Mouse (Mus musculus) lung, adult 2 months (tissue): ENCODE measurements around the gene Prdx1. TPM values are rescaled to one million over a fixed set of nuclear protein-coding genes. Genes with fewer than 3 reads are reported as not detected.
"Not testable (repeated sequence)": the region's sequence is repeated elsewhere in the genome, so short reads cannot be mapped to it uniquely, and the experiment has no call there.

ENCODE experiments used
- DNase-seq: peaks from one replicate; pipeline ENCODE4 v3.0.0; 2022
- H3K4me1 ChIP-seq: fragments of 200-500 bp; 2 replicates; pipeline ENCODE4 v1.6.1; 2011; ENCODE audit warnings: low read length; ENCODE audit not compliant: control insufficient read depth, insufficient read depth
- H3K4me3 ChIP-seq: fragments of 200-500 bp; replicated peaks from 2 replicates; pipeline ENCODE3; 2011; ENCODE audit warnings: low read depth, mild to moderate bottlenecking, control low read depth, low read length; ENCODE audit errors: extremely low read depth
- CTCF ChIP-seq: fragments of 200-500 bp; IDR thresholded peaks from 2 replicates; pipeline ENCODE4 v1.5.1; 2011; ENCODE audit warnings: mild to moderate bottlenecking, low read length, control low read depth; ENCODE audit not compliant: insufficient read depth
- POLR2A ChIP-seq: fragments of 200-500 bp; IDR thresholded peaks from 2 replicates; pipeline ENCODE4 v1.6.1; 2011; ENCODE audit warnings: low read depth, mild to moderate bottlenecking, control low read depth, low read length, borderline replicate concordance; ENCODE audit errors: extremely low read depth
- WGBS: fragments of 180-500 bp; shearing (Covaris S2); methylation state at CpG from one replicate; pipeline ENCODE4 v1.1.7; 2018; 5-methylcytosine and 5-hydroxymethylcytosine counted together
- polyA plus RNA-seq: library from polyadenylated mRNA; depleted of rRNA; stranded (reverse); fragments of >200 nt; gene quantifications from 2 replicates; pipeline ENCODE4 v1.2.3, GENCODE M21; 2012

The Prdx1 gene
- polyA plus RNA-seq, 1 experiment: 179 TPM

DNA sequence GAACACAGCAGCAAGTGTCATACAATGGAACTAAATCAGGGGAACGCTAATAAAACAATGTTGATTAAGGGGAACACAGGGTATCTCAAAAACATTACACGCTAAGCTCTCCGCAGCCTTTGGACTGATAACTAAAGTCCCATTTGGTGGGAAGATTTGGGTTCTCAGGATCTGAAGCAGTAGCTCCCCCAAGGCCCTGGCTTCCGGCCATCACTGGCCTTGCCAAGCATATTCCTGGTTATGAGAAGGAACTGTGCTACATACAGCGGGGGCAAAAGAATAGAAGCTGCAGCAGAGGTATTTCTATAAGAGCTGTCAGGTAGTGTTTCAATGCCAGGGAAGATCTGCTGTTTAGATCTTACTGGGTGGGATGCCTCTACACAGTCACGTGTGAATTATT lies 32.1 kb upstream of the Prdx1 start:
- 85% methylated on average over 6 of the region's 6 CpGs for WGBS
- no peak for TF ChIP-seq CTCF
- DNase-seq: no peak
- H3K4me1 ChIP-seq: peaks cover 9% of the 10 kb centered on the region
- H3K4me3 ChIP-seq: no peak overlapping the region

DNA sequence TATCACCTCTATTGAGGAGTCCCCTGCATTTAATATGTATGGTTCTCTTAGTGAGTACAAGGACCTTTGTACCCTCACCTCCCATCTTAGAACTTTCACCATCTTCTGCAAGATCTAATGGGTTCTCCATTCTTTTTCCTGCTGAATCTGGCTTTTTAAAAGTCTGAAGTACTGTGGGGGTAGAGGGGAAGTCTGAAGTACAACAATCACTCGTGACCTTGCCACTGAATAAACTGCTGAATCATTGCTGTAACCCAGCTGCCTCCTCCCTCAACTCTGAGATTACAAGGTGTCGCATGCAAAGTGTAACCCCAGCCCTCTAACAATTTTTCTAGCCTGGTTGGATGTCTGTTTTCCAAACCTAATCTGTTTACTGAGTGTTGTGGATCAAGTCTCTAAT lies 30.2 kb upstream of the Prdx1 start:
- Histone ChIP-seq H3K4me3 (no peak overlapping the region), H3K4me1 (0 out of 2 replicates have a peak, but pooled peaks cover 5% of the 10 kb centered on the region)
- DNase-seq: no peak
- TF ChIP-seq POLR2A: no peak
- no peak for TF ChIP-seq CTCF
- 34% methylated on average over 2 of the region's 2 CpGs for WGBS

DNA sequence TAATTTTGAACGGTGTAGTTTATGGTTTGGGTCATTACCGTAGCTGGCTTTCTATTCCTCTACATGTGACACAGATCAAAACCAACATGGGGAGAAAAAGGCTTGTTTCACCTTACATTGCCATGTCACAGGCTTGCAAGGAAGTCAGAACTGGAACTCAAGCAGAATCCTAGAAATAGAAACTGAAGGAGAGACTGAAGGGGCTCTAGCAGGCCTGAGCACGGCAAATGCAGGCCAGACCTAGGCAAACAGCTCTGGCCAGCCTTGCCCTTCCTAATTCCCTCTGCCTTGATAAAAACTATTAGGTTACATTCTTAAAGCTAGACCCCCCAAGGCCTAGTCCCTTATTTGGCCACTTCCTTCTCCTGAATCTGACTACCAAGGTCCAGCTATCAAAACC lies 29.7 kb upstream of the Prdx1 start:
- TF ChIP-seq POLR2A: no peak
- TF ChIP-seq CTCF: no peak
- WGBS: 70% methylated on average over 3 of the region's 3 CpGs
- Histone ChIP-seq H3K4me1 (0 out of 2 replicates have a peak, but pooled peaks cover 5% of the 10 kb centered on the region), H3K4me3 (no peak overlapping the region)
- no peak for DNase-seq

DNA sequence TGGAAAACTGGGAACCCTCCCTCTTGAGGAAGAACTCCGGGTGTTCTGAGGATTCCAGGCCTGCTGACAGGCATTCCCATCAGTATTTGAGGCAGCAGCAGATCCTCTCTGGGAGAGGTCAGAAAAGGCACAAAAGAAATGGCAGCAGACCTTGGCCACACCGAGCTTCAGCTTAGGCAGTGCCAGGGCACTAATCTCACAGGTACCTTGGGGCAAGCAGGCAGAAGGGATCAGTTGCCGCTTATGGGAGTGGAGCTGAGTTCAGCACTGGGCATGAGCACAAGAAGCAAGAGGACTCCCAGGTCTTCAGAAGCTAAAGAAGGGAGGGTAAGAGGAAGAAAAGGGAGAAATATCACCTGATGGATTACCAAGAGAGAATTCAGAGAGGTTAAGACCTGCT lies 27.4 kb upstream of the Prdx1 start:
- WGBS: 65% methylated on average over 3 of the region's 3 CpGs
- TF ChIP-seq POLR2A (no peak), CTCF (no peak)
- H3K4me3 ChIP-seq: no peak overlapping the region
- 0 out of 2 replicates have a peak, but pooled peaks cover 2% of the 10 kb centered on the region for H3K4me1 ChIP-seq
- DNase-seq: no peak

DNA sequence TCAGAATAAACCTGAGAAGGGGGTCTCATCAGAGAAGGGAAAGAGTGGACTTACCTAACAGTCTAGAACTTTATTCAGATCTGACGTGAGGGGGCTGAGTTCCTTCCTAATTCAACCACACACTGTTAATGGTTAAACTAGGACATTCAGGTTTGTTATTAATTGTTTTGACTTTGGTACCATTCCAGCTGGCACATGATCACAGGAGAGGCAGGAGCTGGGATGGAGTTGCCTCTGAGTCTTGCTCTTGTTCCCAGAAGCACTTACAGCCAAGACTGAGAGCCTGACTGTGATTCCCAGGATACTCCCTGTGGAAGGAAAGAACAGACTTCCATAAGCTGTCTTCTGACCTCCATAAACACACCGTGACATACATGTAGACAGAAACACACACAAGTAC lies 25.9 kb upstream of the Prdx1 start:
- 27% methylated on average over 2 of the region's 2 CpGs for WGBS
- no peak overlapping the region for H3K4me3 ChIP-seq
- H3K4me1 ChIP-seq: 0 out of 2 replicates have a peak, but pooled peaks cover 2% of the 10 kb centered on the region
- TF ChIP-seq CTCF: no peak
- TF ChIP-seq POLR2A: no peak
- DNase-seq: no peak

DNA sequence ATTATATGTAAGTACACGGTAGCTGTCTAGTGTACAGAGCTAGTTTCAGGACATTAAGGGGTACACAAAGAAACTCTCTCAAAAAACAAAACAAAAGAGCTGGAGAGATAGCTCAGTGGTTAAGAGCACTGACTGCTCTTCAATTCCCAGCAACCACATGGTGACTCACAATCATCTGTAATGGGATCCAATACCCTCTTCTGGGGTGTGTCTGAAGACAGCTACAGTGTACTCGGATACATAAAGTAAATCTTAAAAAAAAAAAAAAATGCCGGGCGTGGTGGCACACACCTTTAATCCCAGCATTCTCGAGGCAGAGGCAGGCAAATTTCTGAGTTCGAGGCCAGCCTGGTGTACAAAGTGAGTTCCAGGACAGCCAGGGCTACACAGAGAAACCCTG lies 25.4 kb upstream of the Prdx1 start:
- not testable (repeated sequence) for H3K4me1 ChIP-seq, H3K4me3 ChIP-seq, DNase-seq
- WGBS: 56% methylated on average over 6 of the region's 6 CpGs

DNA sequence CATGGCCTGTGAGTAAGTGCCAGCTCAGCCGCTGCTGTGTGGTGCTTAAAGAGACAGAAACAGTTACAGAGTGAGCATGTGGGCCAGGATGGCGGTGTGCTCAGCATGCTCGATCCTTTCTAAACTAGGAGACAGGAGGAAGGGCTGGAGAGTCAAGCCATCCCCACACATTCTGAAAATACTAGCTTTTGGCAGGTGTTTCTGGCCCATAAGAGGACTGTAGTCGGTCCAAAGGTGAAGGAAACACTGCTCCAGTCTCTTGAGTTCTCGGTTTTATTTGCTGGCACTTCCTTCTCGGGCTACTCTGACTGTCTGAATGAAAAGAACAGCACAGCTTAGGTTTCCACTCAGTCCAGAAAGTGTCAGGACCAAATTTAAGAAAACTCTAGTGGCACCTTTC lies 24.5 kb upstream of the Prdx1 start:
- 0 out of 2 replicates have a peak, but pooled peaks cover 2% of the 10 kb centered on the region for H3K4me1 ChIP-seq
- no peak overlapping the region for H3K4me3 ChIP-seq
- TF ChIP-seq POLR2A (no peak), CTCF (no peak)
- no peak for DNase-seq
- WGBS: 57% methylated on average over 6 of the region's 6 CpGs

DNA sequence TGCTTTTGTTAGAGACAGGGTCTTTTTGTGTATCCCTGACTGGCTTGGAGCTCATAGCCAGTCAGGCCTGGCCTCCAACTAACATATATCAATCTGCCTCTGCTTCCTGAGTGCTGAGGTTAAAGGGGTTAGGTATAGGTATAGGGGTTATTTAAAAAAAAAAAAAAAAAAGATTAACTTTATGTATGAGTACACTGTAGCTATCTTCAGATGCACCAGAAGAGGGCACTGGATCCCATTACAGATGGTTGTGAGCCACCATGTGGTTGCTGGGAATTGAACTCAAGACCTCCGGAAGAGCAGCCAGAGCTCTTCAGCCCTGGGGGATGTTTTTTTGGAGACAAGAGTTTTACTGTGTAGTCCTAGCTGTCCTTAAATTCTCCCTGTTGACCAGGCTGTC lies 23.3 kb upstream of the Prdx1 start:
- TF ChIP-seq POLR2A (no peak), CTCF (no peak)
- 96% methylated on average over 1 of the region's 1 CpGs for WGBS
- no peak for DNase-seq
- H3K4me1 ChIP-seq: 0 out of 2 replicates have a peak, but pooled peaks cover 2% of the 10 kb centered on the region
- no peak overlapping the region for H3K4me3 ChIP-seq

DNA sequence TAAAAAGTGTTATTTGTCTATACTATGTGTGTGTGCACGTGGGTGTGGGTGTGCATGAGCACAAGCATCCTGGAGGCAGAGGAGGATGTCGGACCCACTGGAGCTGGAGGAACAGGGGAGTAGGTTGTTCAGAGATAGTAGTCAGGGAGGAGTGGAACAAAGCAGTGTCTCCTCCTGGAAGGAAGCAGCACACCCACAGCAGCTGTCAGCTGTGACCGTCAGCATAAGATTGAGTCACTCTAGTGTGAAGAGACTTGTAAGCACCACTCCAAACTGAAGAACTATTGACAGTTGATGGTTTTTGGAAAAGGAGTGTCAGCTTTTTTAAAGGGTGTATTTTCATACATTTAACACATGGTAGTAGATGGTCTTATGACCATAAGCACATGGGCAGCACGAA lies 18.7 kb upstream of the Prdx1 start:
- 43% methylated on average over 4 of the region's 4 CpGs for WGBS
- TF ChIP-seq POLR2A (no peak), CTCF (no peak)
- no peak overlapping the region for H3K4me3 ChIP-seq
- H3K4me1 ChIP-seq: no peaks in the 10 kb centered on the region
- DNase-seq: no peak

DNA sequence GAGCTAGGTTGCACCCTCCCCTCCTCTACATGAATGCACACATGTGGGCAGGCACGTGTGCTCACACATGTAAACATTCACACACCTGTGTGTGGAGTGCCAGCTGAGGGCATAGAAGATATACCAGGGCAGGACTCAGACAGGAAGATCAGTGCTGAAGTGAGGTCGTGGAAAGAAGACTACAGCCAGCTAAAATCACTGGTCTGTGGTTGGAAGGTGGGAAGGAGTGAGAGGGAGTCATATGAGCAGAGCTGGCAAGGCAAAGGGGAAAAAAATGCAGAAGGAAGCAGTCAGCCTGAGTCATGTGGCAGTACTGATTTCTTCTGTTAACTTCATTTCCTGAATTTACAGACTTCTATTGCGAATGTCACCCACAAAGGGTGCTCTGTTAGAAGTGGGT lies 17.2 kb upstream of the Prdx1 start:
- WGBS: 22% methylated on average over 3 of the region's 3 CpGs
- Histone ChIP-seq H3K4me3 (no peak overlapping the region), H3K4me1 (no peaks in the 10 kb centered on the region)
- TF ChIP-seq POLR2A (no peak), CTCF (no peak)
- no peak for DNase-seq

DNA sequence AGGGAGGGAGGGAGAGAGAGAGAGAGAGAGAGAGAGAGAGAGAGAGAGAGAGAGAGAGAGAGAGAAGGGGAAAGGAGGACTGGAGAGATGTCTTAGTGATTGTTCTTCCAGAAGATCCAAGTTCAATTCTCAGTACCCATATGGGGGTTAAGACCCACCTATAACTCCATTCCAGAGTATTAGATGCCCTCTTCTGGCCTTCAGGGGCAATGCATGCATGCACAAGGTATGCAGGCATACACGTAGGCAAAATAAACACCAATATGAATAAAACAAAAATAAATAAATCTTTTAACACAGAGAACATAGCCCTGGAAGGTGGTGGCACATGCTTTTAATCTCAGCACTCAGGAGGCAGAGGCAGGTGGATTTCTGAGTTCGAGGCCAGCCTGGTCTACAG lies 16.1 kb upstream of the Prdx1 start:
- 60% methylated on average over 2 of the region's 2 CpGs for WGBS
- H3K4me3 ChIP-seq: no peak overlapping the region
- TF ChIP-seq CTCF: no peak
- TF ChIP-seq POLR2A: no peak
- no peaks in the 10 kb centered on the region for H3K4me1 ChIP-seq
- no peak for DNase-seq
